Mouse (Mus musculus): ENCODE data around the gene 1700016D06Rik.
"Not testable (repeated sequence)": the region's sequence is repeated elsewhere in the genome, so short reads cannot be mapped to it uniquely, and the experiment has no call there.

Gene 1700016D06Rik

DNA sequence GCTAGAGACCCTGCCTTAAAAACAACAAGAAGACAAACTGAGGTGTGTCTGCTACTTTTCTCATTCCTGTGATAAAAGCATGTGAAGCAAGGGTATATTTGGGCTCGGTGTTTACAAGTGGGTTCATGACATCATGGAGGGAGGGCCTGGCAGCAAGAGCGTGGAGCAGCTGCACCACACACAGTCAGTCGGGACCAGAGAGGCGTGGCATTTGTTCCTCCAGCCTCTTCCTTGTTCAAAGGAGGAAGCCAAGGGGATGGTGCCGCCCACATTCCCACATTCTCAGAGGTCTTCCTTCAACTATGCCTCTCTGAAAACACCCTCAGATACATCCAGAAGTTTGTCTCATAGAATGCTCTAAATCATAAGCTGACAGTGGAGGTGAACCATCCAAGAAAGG lies 2.9 kb upstream of the 1700016D06Rik start:
- DNase-seq (ENCODE audit: extremely low spot score, low read depth, low spot score), result no peak

- no peak for DNase-seq (ENCODE audit: extremely low spot score, low read depth, low spot score)
Measured at GRCm38 (mm10) chr8:11701428-11701827, 565 bp upstream of the 1700016D06Rik start.

- DNase-seq (ENCODE audit: extremely low spot score, low read depth, low spot score), result peak; percentile 33
Measured at GRCm38 (mm10) chr8:11700060-11701032, 517 bp downstream of the 1700016D06Rik start.

GRCm38 (mm10) chr8:11699442-11700001 lies 1.3 kb downstream of the 1700016D06Rik start:
- DNase-seq (ENCODE audit: extremely low spot score, low read depth, low spot score), result no peak

DNA sequence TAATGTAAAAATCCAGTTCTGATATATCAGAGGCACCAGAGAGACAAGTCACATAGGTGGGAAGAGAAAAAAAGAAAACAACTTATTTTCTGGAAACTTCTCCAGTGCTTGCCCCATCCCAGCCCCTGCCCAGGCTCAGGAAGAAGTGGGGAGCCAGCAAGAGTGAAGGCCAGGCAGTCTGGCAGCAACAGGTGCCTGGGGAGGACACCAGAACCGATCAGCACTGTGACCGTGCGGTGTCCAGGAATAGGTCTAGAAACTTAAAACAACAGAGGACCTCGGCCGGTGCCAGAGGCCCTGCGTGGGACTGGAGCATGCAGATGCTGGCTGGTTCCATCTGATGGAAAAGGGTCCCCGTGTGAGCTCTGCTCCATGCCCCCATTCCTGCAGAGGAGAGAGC lies 3.4 kb downstream of the 1700016D06Rik start:
- DNase-seq (ENCODE audit: extremely low spot score, low read depth, low spot score), result no peak

DNA sequence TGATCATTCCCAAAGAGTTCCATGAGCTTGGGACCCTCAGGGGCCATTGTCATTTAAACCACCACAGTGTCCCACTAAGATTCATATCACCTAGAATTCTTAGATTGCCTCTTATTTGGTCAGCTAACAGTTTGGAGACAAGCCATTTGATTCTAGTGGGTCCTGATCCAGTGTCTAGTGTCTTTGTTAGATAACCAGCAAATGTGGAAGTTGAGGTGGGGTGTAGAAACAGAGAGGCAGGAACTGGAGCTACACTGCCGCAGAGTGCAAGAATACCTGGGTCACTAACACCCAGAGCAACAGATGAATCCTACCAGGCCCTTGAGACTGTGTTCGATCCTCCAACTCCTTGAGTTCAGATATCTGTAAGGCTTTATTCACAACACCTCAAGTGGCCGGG lies 4.7 kb downstream of the 1700016D06Rik start:
- no peak for DNase-seq (ENCODE audit: extremely low spot score, low read depth, low spot score)

- no peak for DNase-seq (ENCODE audit: extremely low spot score, low read depth, low spot score)
Measured at GRCm38 (mm10) chr8:11693972-11694371, 6.9 kb downstream of the 1700016D06Rik start.

DNA sequence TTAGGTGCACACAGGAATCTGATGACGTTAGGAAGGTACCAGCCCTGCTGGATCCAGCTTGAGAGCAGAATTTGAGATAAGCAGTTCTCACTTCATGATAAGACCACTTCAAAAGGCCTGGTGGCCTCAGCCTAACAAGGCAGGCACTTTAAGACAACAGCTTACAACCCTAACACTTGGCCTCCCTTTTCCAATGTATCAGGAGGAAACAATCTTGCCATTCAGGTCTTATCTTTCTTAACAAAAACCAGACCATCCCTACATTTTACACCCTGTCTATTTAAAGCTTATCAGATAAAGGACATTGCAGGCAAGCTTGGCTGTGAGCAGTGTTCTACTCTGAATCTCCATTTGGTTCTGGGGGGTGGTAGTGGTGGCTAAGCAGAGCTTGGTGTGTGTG lies 8.4 kb downstream of the 1700016D06Rik start:
- no peak for DNase-seq (ENCODE audit: extremely low spot score, low read depth, low spot score)

- no peak for DNase-seq (ENCODE audit: extremely low spot score, low read depth, low spot score)
Measured at GRCm38 (mm10) chr8:11691761-11692160, 9.1 kb downstream of the 1700016D06Rik start.

DNA sequence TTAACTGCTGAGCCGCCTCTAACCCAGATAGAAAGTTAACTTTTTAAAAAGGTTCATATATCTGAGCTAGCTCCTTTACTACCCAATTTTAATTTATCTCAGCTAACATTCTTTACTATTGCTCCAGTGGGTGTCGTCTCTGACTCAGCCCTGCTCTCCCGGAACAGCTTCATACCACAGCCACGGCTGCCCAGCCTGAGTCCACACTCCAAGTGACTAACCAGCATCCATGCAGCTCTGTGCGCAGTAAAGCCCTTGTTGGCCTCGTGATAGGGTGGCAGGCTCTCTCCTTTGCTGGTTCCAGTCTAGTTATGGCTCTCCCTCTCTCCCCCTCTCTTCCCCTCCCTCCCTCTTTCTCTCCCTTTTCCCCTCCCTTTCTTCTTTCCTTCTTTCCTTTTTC lies 9.6 kb downstream of the 1700016D06Rik start:
- DNase-seq (ENCODE audit: extremely low spot score, low read depth, low spot score), result no peak

DNA sequence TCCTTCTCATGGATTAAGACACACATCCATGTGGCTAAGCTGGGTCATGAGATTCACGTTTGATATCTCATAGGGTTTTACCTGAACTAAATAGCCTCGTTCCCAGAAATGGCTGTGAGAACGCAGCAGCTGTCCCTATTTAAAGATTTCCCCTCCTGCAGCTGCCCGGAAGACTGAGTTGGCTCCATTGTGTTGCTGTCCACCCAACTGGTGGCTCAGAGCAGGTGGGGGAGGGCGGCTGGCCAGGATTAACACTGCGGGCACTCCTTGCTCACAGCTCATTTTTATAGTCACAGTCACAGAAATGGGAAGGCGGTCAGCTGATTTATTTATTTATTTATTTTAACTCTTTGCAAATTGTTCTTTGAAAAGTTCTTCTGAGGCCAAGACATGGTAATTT lies 10.9 kb downstream of the 1700016D06Rik start:
- DNase-seq (ENCODE audit: extremely low spot score, low read depth, low spot score), result no peak

GRCm38 (mm10) chr8:11687251-11687650 lies 13.6 kb downstream of the 1700016D06Rik start:
- no peak for DNase-seq (ENCODE audit: extremely low spot score, low read depth, low spot score)

DNA sequence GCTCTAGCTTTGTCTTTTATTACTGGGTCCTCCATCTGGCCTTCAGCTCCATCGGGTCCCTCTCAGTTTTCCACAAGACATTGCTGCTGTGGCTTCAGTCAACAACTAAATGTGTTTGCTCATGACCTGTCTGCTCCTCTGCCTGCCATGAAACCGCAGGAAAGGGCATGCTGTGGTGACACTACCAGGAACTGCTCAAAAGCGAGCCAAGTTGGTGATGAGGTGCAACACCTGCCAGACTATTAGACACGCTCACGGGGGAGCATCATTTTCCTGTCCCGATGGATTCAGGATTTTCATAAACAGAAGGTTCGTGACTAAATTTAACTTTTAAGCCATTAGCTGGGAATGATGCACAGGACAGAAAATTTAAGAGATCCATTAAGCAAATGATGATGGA lies 16.3 kb downstream of the 1700016D06Rik start:
- no peak for DNase-seq (ENCODE audit: extremely low spot score, low read depth, low spot score)

- DNase-seq (ENCODE audit: extremely low spot score, low read depth, low spot score), result no peak
Measured at GRCm38 (mm10) chr8:11668308-11668707, 32.6 kb downstream of the 1700016D06Rik start.

- DNase-seq (ENCODE audit: extremely low spot score, low read depth, low spot score), result not testable (repeated sequence)
Measured at GRCm38 (mm10) chr8:11666023-11666716, 34.7 kb downstream of the 1700016D06Rik start.

- DNase-seq (ENCODE audit: extremely low spot score, low read depth, low spot score), result no peak
Measured at GRCm38 (mm10) chr8:11661969-11662368, 38.9 kb downstream of the 1700016D06Rik start.

- DNase-seq (ENCODE audit: extremely low spot score, low read depth, low spot score), result no peak
Measured at GRCm38 (mm10) chr8:11650021-11650420, 50.8 kb downstream of the 1700016D06Rik start.

DNA sequence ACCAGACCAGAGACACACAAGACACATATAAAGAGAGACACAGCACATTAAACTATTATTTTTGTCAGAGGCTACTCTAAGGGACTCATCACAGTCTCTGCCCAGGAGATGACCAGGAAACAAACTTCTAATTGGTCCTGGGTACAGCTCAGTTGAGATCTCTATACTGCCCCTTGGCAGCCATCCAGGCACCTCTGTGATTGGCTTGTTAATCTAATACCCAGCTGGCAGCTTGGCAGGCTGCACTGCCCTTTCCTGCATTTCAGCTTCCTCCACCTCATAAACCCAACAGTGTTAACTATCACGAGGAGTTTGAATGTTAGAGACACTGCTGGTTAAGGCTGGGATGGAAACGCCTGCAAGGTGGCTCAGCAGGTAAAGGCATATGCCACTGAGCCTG lies 57.7 kb downstream of the 1700016D06Rik start:
- no peak for DNase-seq (ENCODE audit: extremely low spot score, low read depth, low spot score)

DNA sequence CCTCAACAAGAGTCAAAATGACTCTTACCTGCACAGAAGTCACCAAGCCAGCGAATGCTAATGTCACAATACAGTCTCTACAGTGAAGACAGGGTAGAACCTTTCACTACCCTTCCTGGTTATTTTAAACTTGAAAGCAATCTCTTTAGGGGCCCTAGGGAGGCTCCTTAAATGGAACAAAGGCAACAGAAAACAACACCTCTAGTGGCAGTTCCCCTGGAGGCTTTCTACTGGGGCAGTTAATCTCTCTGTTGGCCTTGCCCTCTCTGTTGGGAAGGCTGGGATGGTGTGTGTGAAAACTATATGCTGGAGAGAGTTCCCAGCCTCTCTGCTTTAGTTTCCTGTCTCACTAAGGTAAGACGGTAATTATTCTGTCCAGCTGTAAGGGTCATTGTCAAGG lies 60.3 kb downstream of the 1700016D06Rik start:
- no peak for DNase-seq (ENCODE audit: extremely low spot score, low read depth, low spot score)

DNA sequence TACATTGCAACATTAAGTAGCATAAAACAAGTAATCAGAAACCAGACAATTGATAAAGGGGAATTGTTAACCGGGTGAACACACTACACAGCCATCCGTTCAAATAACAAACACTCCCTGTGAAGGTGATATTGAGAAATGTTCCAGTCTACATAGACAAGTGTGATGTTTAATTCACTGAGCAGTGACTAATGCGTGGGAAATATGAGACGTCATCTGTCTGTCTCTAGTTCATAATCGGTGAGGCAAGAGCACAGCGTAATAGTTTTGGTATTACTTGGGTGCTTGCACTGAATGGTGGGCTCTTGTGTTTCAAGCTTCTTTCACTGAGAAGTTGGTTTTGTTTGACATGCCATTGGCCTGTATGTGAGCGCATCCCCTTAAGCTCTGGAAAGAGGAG lies 63.3 kb downstream of the 1700016D06Rik start:
- DNase-seq (ENCODE audit: extremely low spot score, low read depth, low spot score), result no peak

- DNase-seq (ENCODE audit: extremely low spot score, low read depth, low spot score), result peak; percentile 72
Measured at GRCm38 (mm10) chr8:11636324-11637057, 64.4 kb downstream of the 1700016D06Rik start.

All from hindlimb bud, embryonic 11.5 days (tissue).